Mouse (Mus musculus): ENCODE measurements around the gene Adam11. TPM values are rescaled to one million over a fixed set of nuclear protein-coding genes. Genes with fewer than 3 reads are reported as not detected.

Gene Adam11
- total and polyA plus RNA-seq, 2 experiments, result 2.1 to 8.7 TPM

- Histone ChIP-seq H3K27me3 (ENCODE audit: control insufficient read depth, insufficient read depth, low read length) (no peaks in the 10 kb centered on the region), H3K79me2 (ENCODE audit: control insufficient read depth, insufficient read depth, low read length) (no peaks in the 10 kb centered on the region), H3K27ac (replicated peaks; ENCODE audit: insufficient read depth, low read depth, low read length) (no peak overlapping the region), H3K4me3 (ENCODE audit: insufficient read depth, low read depth, low read length) (no peak overlapping the region), H3K36me3 (ENCODE audit: control insufficient read depth, insufficient read depth, low read length) (no peaks in the 10 kb centered on the region), H3K9ac (ENCODE audit: low read depth, low read length) (no peak overlapping the region), H3K4me1 (ENCODE audit: control insufficient read depth, insufficient read depth, low read length) (peaks cover 4% of the 10 kb centered on the region; the same call in 1 of the 2 replicates)
- no peak for TF ChIP-seq POLR2A (IDR thresholded peaks at IDR 0.05; ENCODE audit: extremely low read depth, insufficient read depth, low read length)
- TF ChIP-seq CTCF (IDR thresholded peaks at IDR 0.05; ENCODE audit: low read depth, low read length), result no peak
- 78% methylated on average over 5 of the region's 5 CpGs for WGBS
- no peak for DNase-seq (ENCODE audit: extremely low read depth, low read depth, low spot score)
Measured at GRCm38 (mm10) chr11:102778597-102778996, 17.4 kb downstream of the Adam11 start.

- no peaks in the 10 kb centered on the region for H3K36me3 ChIP-seq (ENCODE audit: control insufficient read depth, insufficient read depth, low read length)
- no peak for DNase-seq (ENCODE audit: extremely low read depth, low read depth, low spot score)
- peaks cover 2% of the 10 kb centered on the region; the same call in 1 of the 2 replicates for H3K4me1 ChIP-seq (ENCODE audit: control insufficient read depth, insufficient read depth, low read length)
- WGBS, result 90% methylated on average over 8 of the region's 8 CpGs
- H3K4me3 ChIP-seq (ENCODE audit: insufficient read depth, low read depth, low read length), result no peak overlapping the region
- no peaks in the 10 kb centered on the region for H3K79me2 ChIP-seq (ENCODE audit: control insufficient read depth, insufficient read depth, low read length)
- no peaks in the 10 kb centered on the region for H3K27me3 ChIP-seq (ENCODE audit: control insufficient read depth, insufficient read depth, low read length)
- H3K27ac ChIP-seq (replicated peaks; ENCODE audit: insufficient read depth, low read depth, low read length), result no peak overlapping the region
- TF ChIP-seq CTCF (IDR thresholded peaks at IDR 0.05; ENCODE audit: low read depth, low read length) (no peak), POLR2A (IDR thresholded peaks at IDR 0.05; ENCODE audit: extremely low read depth, insufficient read depth, low read length) (no peak)
- H3K9ac ChIP-seq (ENCODE audit: low read depth, low read length), result no peak overlapping the region
Measured at GRCm38 (mm10) chr11:102779081-102779638, 17.9 kb downstream of the Adam11 start.

GRCm38 (mm10) chr11:102779824-102780223 is 18.6 kb downstream of the Adam11 start:
- no peaks in the 10 kb centered on the region for H3K27me3 ChIP-seq (ENCODE audit: control insufficient read depth, insufficient read depth, low read length)
- 69% methylated on average over 7 of the region's 7 CpGs for WGBS
- H3K4me1 ChIP-seq (ENCODE audit: control insufficient read depth, insufficient read depth, low read length), result no peaks in the 10 kb centered on the region
- no peak overlapping the region for H3K27ac ChIP-seq (replicated peaks; ENCODE audit: insufficient read depth, low read depth, low read length)
- DNase-seq (ENCODE audit: extremely low read depth, low read depth, low spot score), result no peak
- no peak overlapping the region for H3K9ac ChIP-seq (ENCODE audit: low read depth, low read length)
- H3K36me3 ChIP-seq (ENCODE audit: control insufficient read depth, insufficient read depth, low read length), result no peaks in the 10 kb centered on the region
- no peaks in the 10 kb centered on the region for H3K79me2 ChIP-seq (ENCODE audit: control insufficient read depth, insufficient read depth, low read length)
- TF ChIP-seq CTCF (IDR thresholded peaks at IDR 0.05; ENCODE audit: low read depth, low read length), result no peak
- no peak for TF ChIP-seq POLR2A (IDR thresholded peaks at IDR 0.05; ENCODE audit: extremely low read depth, insufficient read depth, low read length)
- H3K4me3 ChIP-seq (ENCODE audit: insufficient read depth, low read depth, low read length), result no peak overlapping the region

GRCm38 (mm10) chr11:102780271-102780985 is 19.2 kb downstream of the Adam11 start:
- no peaks in the 10 kb centered on the region for H3K4me1 ChIP-seq (ENCODE audit: control insufficient read depth, insufficient read depth, low read length)
- H3K79me2 ChIP-seq (ENCODE audit: control insufficient read depth, insufficient read depth, low read length), result no peaks in the 10 kb centered on the region
- H3K27ac ChIP-seq (replicated peaks; ENCODE audit: insufficient read depth, low read depth, low read length), result no peak overlapping the region
- no peak overlapping the region for H3K4me3 ChIP-seq (ENCODE audit: insufficient read depth, low read depth, low read length)
- no peaks in the 10 kb centered on the region for H3K36me3 ChIP-seq (ENCODE audit: control insufficient read depth, insufficient read depth, low read length)
- DNase-seq (ENCODE audit: extremely low read depth, low read depth, low spot score), result peak; percentile 22
- no peaks in the 10 kb centered on the region for H3K27me3 ChIP-seq (ENCODE audit: control insufficient read depth, insufficient read depth, low read length)
- TF ChIP-seq POLR2A (IDR thresholded peaks at IDR 0.05; ENCODE audit: extremely low read depth, insufficient read depth, low read length), result no peak
- no peak for TF ChIP-seq CTCF (IDR thresholded peaks at IDR 0.05; ENCODE audit: low read depth, low read length)
- H3K9ac ChIP-seq (ENCODE audit: low read depth, low read length), result no peak overlapping the region
- 44% methylated on average over 11 of the region's 11 CpGs for WGBS

- no peak for DNase-seq (ENCODE audit: extremely low read depth, low read depth, low spot score)
- Histone ChIP-seq H3K27ac (replicated peaks; ENCODE audit: insufficient read depth, low read depth, low read length) (no peak overlapping the region), H3K4me1 (ENCODE audit: control insufficient read depth, insufficient read depth, low read length) (no peaks in the 10 kb centered on the region), H3K36me3 (ENCODE audit: control insufficient read depth, insufficient read depth, low read length) (no peaks in the 10 kb centered on the region), H3K4me3 (ENCODE audit: insufficient read depth, low read depth, low read length) (no peak overlapping the region), H3K27me3 (ENCODE audit: control insufficient read depth, insufficient read depth, low read length) (no peaks in the 10 kb centered on the region), H3K79me2 (ENCODE audit: control insufficient read depth, insufficient read depth, low read length) (no peaks in the 10 kb centered on the region), H3K9ac (ENCODE audit: low read depth, low read length) (no peak overlapping the region)
- TF ChIP-seq CTCF (IDR thresholded peaks at IDR 0.05; ENCODE audit: low read depth, low read length) (no peak), POLR2A (IDR thresholded peaks at IDR 0.05; ENCODE audit: extremely low read depth, insufficient read depth, low read length) (no peak)
- 58% methylated on average over 10 of the region's 10 CpGs for WGBS
Measured at GRCm38 (mm10) chr11:102780986-102781351, 19.7 kb downstream of the Adam11 start.

GRCm38 (mm10) chr11:102781523-102781922 is 20.3 kb downstream of the Adam11 start:
- WGBS, result 86% methylated on average over 4 of the region's 4 CpGs
- H3K79me2 ChIP-seq (ENCODE audit: control insufficient read depth, insufficient read depth, low read length), result no peaks in the 10 kb centered on the region
- no peak overlapping the region for H3K27ac ChIP-seq (replicated peaks; ENCODE audit: insufficient read depth, low read depth, low read length)
- TF ChIP-seq POLR2A (IDR thresholded peaks at IDR 0.05; ENCODE audit: extremely low read depth, insufficient read depth, low read length) (no peak), CTCF (IDR thresholded peaks at IDR 0.05; ENCODE audit: low read depth, low read length) (no peak)
- no peak overlapping the region for H3K4me3 ChIP-seq (ENCODE audit: insufficient read depth, low read depth, low read length)
- no peak for DNase-seq (ENCODE audit: extremely low read depth, low read depth, low spot score)
- no peak overlapping the region for H3K9ac ChIP-seq (ENCODE audit: low read depth, low read length)
- H3K36me3 ChIP-seq (ENCODE audit: control insufficient read depth, insufficient read depth, low read length), result no peaks in the 10 kb centered on the region
- no peaks in the 10 kb centered on the region for H3K4me1 ChIP-seq (ENCODE audit: control insufficient read depth, insufficient read depth, low read length)
- H3K27me3 ChIP-seq (ENCODE audit: control insufficient read depth, insufficient read depth, low read length), result no peaks in the 10 kb centered on the region

Measured in liver, adult 2 months (tissue).